Mouse (Mus musculus) right cerebral cortex, postnatal 14 days (tissue): ENCODE data around the gene Olfr1246.
"Not testable (repeated sequence)": the region's sequence is repeated elsewhere in the genome, so short reads cannot be mapped to it uniquely, and the experiment has no call there.

ENCODE experiments used
- DNase-seq: peaks from one replicate; pipeline ENCODE4 v3.0.0; 2022

Olfr1246 gene

GRCm38 (mm10) chr2:89593057-89593456, at the start of gene Olfr1246:
Olfr1246 (minus strand) TSS chr2:89593157.
- no peak for DNase-seq

GRCm38 (mm10) chr2:89634883-89635282, 41.9 kb upstream of the Olfr1246 start, which contains the start of gene Olfr1249:
Olfr1249 (minus strand) TSS chr2:89634983.
- DNase-seq: no peak

GRCm38 (mm10) chr2:89618145-89618544, 25.2 kb upstream of the Olfr1246 start, which contains the start of gene Olfr1248:
Olfr1248 (minus strand) TSS chr2:89618245.
- DNase-seq: not testable (repeated sequence)

GRCm38 (mm10) chr2:89614030-89614429, 21.1 kb upstream of the Olfr1246 start, which contains the start of gene Olfr1247:
Olfr1247 (minus strand) TSS chr2:89614130.
- DNase-seq: no peak

- DNase-seq: no peak
Observed at GRCm38 (mm10) chr2:89578347-89578746, 14.6 kb downstream of the Olfr1246 start, which contains the start of gene Olfr1245. Olfr1245 (minus strand) TSS chr2:89578447.

- DNase-seq: not testable (repeated sequence)
Observed at GRCm38 (mm10) chr2:89562706-89563105, 30.3 kb downstream of the Olfr1246 start.

- no peak for DNase-seq
Observed at GRCm38 (mm10) chr2:89544516-89544915, 48.4 kb downstream of the Olfr1246 start.

- no peak for DNase-seq
Observed at GRCm38 (mm10) chr2:89539923-89540322, 53.0 kb downstream of the Olfr1246 start.
